In genomic region chr4:134314876-134315275, GRCm38 (mm10) we compare ENCODE assay signal across 12 mouse cellular contexts. TPM values are rescaled to one million over a fixed set of nuclear protein-coding genes. Genes with fewer than 3 reads are reported as not detected.
DNase-seq lines count a peak whose midpoint lies in the region; ATAC-seq and TF ChIP-seq lines count a peak whose summit lies in the region.
"Had no signal": no experiment of that assay in that cellular context is flagged by ENCODE, and none has a peak within 500 bp of the region (broad histone marks: within the 10 kb centered on the region; RNA-seq: fewer than 3 reads in every experiment).

TSS of gene Trim63 (plus strand) at chr4:134315120.

- peak; percentile 27 for DNase-seq in neural tube, embryonic 10.5 days (ENCODE audit: extremely low spot score, low spot score)
- peak; percentile 50 to 54 for DNase-seq in gastrocnemius, postnatal 36 days
- DNase-seq in heart, postnatal 14 days, result peak; percentile 55 to 71
- DNase-seq in lung, adult 2 months, result no peak
- DNase-seq: adrenal gland, postnatal 36 days; lung, postnatal 10 days had no signal

- H3K4me3 ChIP-seq in neural tube, embryonic 15.5 days (replicated peaks), result no peak within 1 kb of the TSS
- H3K4me3 ChIP-seq in lung, adult 2 months (replicated peaks; ENCODE audit: extremely low read depth, low read depth, low read length), result no peak within 1 kb of the TSS

- no peaks in the 10 kb centered on the region for H3K9me3 ChIP-seq in neural tube, embryonic 15.5 days (replicated peaks)
- H3K9me3 ChIP-seq: G1E had no signal

- no peaks in the 10 kb centered on the region for H3K36me3 ChIP-seq in neural tube, embryonic 15.5 days
- H3K36me3 ChIP-seq: G1E had no signal

- H3K9ac ChIP-seq in neural tube, embryonic 15.5 days (replicated peaks), result no peak within 1 kb of the TSS

- TF ChIP-seq CTCF in lung, adult 2 months (IDR thresholded peaks at IDR 0.05; ENCODE audit: insufficient read depth, low read length), result no peak

- WGBS in neural tube, embryonic 15.5 days, result 15% methylated on average over 11 of the region's 11 CpGs
- 43% methylated on average over 11 of the region's 11 CpGs for WGBS in lung, adult 2 months

- no peak for TF ChIP-seq POLR2A in lung, adult 2 months (IDR thresholded peaks at IDR 0.05; ENCODE audit: borderline replicate concordance, extremely low read depth, low read depth, low read length)

- H3K4me1 ChIP-seq in neural tube, embryonic 15.5 days, result peaks cover 7% of the 10 kb centered on the region; the same call in 1 of the 2 replicates
- no peaks in the 10 kb centered on the region for H3K4me1 ChIP-seq in lung, adult 2 months (ENCODE audit: control insufficient read depth, insufficient read depth, low read length)

- no peak within 1 kb of the TSS; the same call in 1 of the 2 replicates for H3K4me2 ChIP-seq in neural tube, embryonic 15.5 days

- intact Hi-C loops in gastrocnemius, postnatal 36 days (cut with DNase I), result loop anchor here (1.0 to 5.0 kb wide), 2 partner anchors 16 to 42 kb away; no protein-coding TSS in a partner anchor
- intact Hi-C loops in heart, postnatal 14 days (cut with DNase I), result no loop called here

- H3K27me3 ChIP-seq in neural tube, embryonic 15.5 days (replicated peaks), result no peaks in the 10 kb centered on the region

- no peak within 1 kb of the TSS for H3K27ac ChIP-seq in neural tube, embryonic 15.5 days (replicated peaks)

- ATAC-seq in neural tube, embryonic 15.5 days (ENCODE audit: low FRiP score), result no peak
- ATAC-seq in frontal cortex, adult (ENCODE audit: low TSS enrichment), result no peak
- no peak for ATAC-seq in granulocyte monocyte progenitor cell, adult 5-6 weeks (replicated peaks; ENCODE audit: poor library complexity, severe bottlenecking)
- ATAC-seq: forebrain, embryonic 14.5 days; intestine, embryonic 16.5 days had no signal

RNA-seq across cellular contexts. Expression of gene Trim63, which starts in this region (rescaled TPM):
- 1.2 and 1.4 TPM in 2 replicates for polyA plus RNA-seq in neural tube, embryonic 15.5 days (2015; fragmentation: Nextera tagmentation; extraction: Ambion mirVana)
- total RNA-seq in gastrocnemius, postnatal 36 days (2021), result 100 to 1,000 TPM; 241 to 268 TPM
- total RNA-seq in heart, postnatal 14 days (2021), result 100 to 1,000 TPM; 193 to 217 TPM
- not detected in 2 replicates for total RNA-seq in granulocyte monocyte progenitor cell, adult 5-6 weeks (2014; fragmentation: Nextera tagmentation)
- not detected in 2 replicates for total RNA-seq in granulocyte monocyte progenitor cell, adult 5-6 weeks (2017)
- polyA plus RNA-seq in lung, adult 2 months (2012; rRNA removed), result 2.0 and 4.6 TPM in 2 replicates
- total RNA-seq: adrenal gland, postnatal 36 days; G1E had no signal
- polyA plus RNA-seq: forebrain, embryonic 14.5 days; G1E had no signal

Comparison
In these comparisons a context has a peak if more than half of its experiments do, and no peak if none do; other contexts are left out.
1. RNA of gene Trim63 (total RNA-seq): 241 to 268 TPM in gastrocnemius, postnatal 36 days and 193 to 217 TPM in heart, postnatal 14 days; not detected in granulocyte monocyte progenitor cell, adult 5-6 weeks; every median in the first group is over 100 times any median in the second.